Mouse (Mus musculus): Measurements from ENCODE around the gene Cyp2j5.

DNA sequence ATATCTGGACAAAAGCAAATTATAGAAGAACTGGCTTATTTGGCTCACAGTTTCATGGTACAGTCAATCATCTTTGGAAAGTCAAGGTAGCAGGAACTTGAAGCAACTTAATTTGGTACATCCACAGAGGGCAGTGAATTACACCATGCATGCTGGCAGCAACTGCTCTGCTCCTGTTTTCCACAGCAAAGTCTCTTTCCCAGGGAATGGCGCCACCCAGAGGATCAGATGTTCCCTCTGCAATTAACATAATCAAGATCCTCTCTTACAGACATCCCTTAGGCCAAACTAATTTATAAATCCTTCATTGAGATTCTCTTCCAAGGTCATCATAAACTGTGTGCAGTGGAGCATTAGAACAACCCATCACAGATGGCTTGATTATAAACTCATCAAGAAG lies 16.3 kb upstream of the Cyp2j5 start:
- TF ChIP-seq EP300 (IDR thresholded peaks at IDR 0.05; ENCODE audit: insufficient read depth, low read depth, low read length): no peak
- TF ChIP-seq POLR2A (IDR thresholded peaks at IDR 0.05; ENCODE audit: insufficient read depth, low read length): no peak
